Mouse (Mus musculus) C2C12 (cell line): ENCODE measurements at regions not wholly inside any gene's neighbourhood (a gene's known extent, or its start where the extent isn't known, plus 50 kb on each side); places are given as distances from the start of the nearest gene placed in this dataset.

Experiments used
- H3K27me3 ChIP-seq: one replicate; pipeline ENCODE4 v1.6.1; 2011; ENCODE audit not compliant: control insufficient read depth, insufficient read depth, insufficient read length
- H3K36me3 ChIP-seq: one replicate; pipeline ENCODE4 v1.6.1; 2011; ENCODE audit not compliant: control insufficient read depth, insufficient read depth
- H3K4me3 ChIP-seq: one replicate; pipeline ENCODE4 v1.5.1; 2011; ENCODE audit warnings: mild to moderate bottlenecking, control low read depth; ENCODE audit not compliant: poor library complexity, insufficient read depth, severe bottlenecking
- H3K79me2 ChIP-seq: one replicate; pipeline ENCODE4 v1.6.1; 2011; ENCODE audit not compliant: control insufficient read depth, insufficient read depth
- H3K79me3 ChIP-seq: one replicate; pipeline ENCODE4 v1.6.1; 2011; ENCODE audit warnings: low read depth, control low read depth
- H3ac ChIP-seq: one replicate; pipeline ENCODE3; 2011; ENCODE audit warnings: low read depth; ENCODE audit not compliant: control insufficient read depth, insufficient read length
- CEBPB ChIP-seq: IDR thresholded peaks from one replicate; pipeline ENCODE4 v1.6.1; 2011; ENCODE audit warnings: low read depth, mild to moderate bottlenecking, control low read depth, moderate library complexity
- CTCF ChIP-seq: IDR thresholded peaks from one replicate; pipeline ENCODE4 v1.5.1; 2011; ENCODE audit not compliant: control insufficient read depth, insufficient read depth, insufficient read length
- FOSL1 ChIP-seq: IDR thresholded peaks from one replicate; pipeline ENCODE4 v1.8.0; 2011; ENCODE audit warnings: mild to moderate bottlenecking, low read length; ENCODE audit not compliant: poor library complexity, insufficient read depth, severe bottlenecking
- MAX ChIP-seq: IDR thresholded peaks from one replicate; pipeline ENCODE4 v1.6.1; 2011; ENCODE audit warnings: mild to moderate bottlenecking, control low read depth
- MYOD1 ChIP-seq: IDR thresholded peaks from one replicate; pipeline ENCODE4 v1.6.1; 2011; ENCODE audit warnings: low read depth; ENCODE audit not compliant: control insufficient read depth, insufficient read length
- MYOG ChIP-seq: IDR thresholded peaks from one replicate; pipeline ENCODE4 v1.6.1; 2011; ENCODE audit not compliant: control insufficient read depth, insufficient read length; ENCODE audit errors: extremely low read depth
- USF1 ChIP-seq: IDR thresholded peaks from one replicate; pipeline ENCODE4 v1.6.1; 2011; ENCODE audit warnings: low read depth, mild to moderate bottlenecking, control low read depth, moderate library complexity

- no peaks in the 10 kb centered on the region for H3K79me2 ChIP-seq
- H3ac ChIP-seq = no peak overlapping the region
- H3K79me3 ChIP-seq = no peaks in the 10 kb centered on the region
- no peaks in the 10 kb centered on the region for H3K36me3 ChIP-seq
- H3K4me3 ChIP-seq = no peak overlapping the region
- no peak for TF ChIP-seq CTCF
- no peak for TF ChIP-seq MAX
- no peak for TF ChIP-seq USF1
- TF ChIP-seq MYOD1 = no peak
- TF ChIP-seq FOSL1 = no peak
- no peak for TF ChIP-seq CEBPB
- no peak for TF ChIP-seq MYOG
- no peaks in the 10 kb centered on the region for H3K27me3 ChIP-seq
These were observed 110.7 kb upstream of the Auts2 start for GRCm38 (mm10) chr5:132653694-132654300.

GRCm38 (mm10) chr5:132652201-132652600 is 109.1 kb upstream of the Auts2 start:
- H3ac ChIP-seq = no peak overlapping the region
- TF ChIP-seq MAX = no peak
- no peak for TF ChIP-seq FOSL1
- no peak for TF ChIP-seq USF1
- no peak for TF ChIP-seq CEBPB
- no peak for TF ChIP-seq CTCF
- TF ChIP-seq MYOG = no peak
- no peak for TF ChIP-seq MYOD1
- no peaks in the 10 kb centered on the region for H3K79me2 ChIP-seq
- no peaks in the 10 kb centered on the region for H3K36me3 ChIP-seq
- H3K79me3 ChIP-seq = no peaks in the 10 kb centered on the region
- no peak overlapping the region for H3K4me3 ChIP-seq
- no peaks in the 10 kb centered on the region for H3K27me3 ChIP-seq

GRCm38 (mm10) chr5:132649771-132650170 is 106.6 kb upstream of the Auts2 start:
- H3ac ChIP-seq = no peak overlapping the region
- H3K4me3 ChIP-seq = no peak overlapping the region
- no peaks in the 10 kb centered on the region for H3K27me3 ChIP-seq
- H3K36me3 ChIP-seq = no peaks in the 10 kb centered on the region
- no peaks in the 10 kb centered on the region for H3K79me2 ChIP-seq
- H3K79me3 ChIP-seq = no peaks in the 10 kb centered on the region
- no peak for TF ChIP-seq MAX
- no peak for TF ChIP-seq MYOD1
- TF ChIP-seq FOSL1 = no peak
- no peak for TF ChIP-seq USF1
- TF ChIP-seq CTCF = no peak
- TF ChIP-seq MYOG = no peak
- no peak for TF ChIP-seq CEBPB

- TF ChIP-seq CEBPB (no peak), USF1 (no peak), FOSL1 (no peak), MYOG (no peak), MYOD1 (no peak), MAX (no peak), CTCF (no peak)
- Histone ChIP-seq H3ac (no peak overlapping the region), H3K4me3 (no peak overlapping the region), H3K36me3 (no peaks in the 10 kb centered on the region), H3K79me2 (no peaks in the 10 kb centered on the region), H3K27me3 (no peaks in the 10 kb centered on the region), H3K79me3 (no peaks in the 10 kb centered on the region)
These were observed 105.6 kb upstream of the Auts2 start for GRCm38 (mm10) chr5:132648751-132649150.

- Histone ChIP-seq H3K4me3 (no peak overlapping the region), H3K79me3 (no peaks in the 10 kb centered on the region), H3K27me3 (no peaks in the 10 kb centered on the region), H3K36me3 (no peaks in the 10 kb centered on the region), H3K79me2 (no peaks in the 10 kb centered on the region), H3ac (no peak overlapping the region)
- no peak for TF ChIP-seq FOSL1
- TF ChIP-seq MYOD1 = no peak
- no peak for TF ChIP-seq MYOG
- no peak for TF ChIP-seq MAX
- TF ChIP-seq USF1 = no peak
- no peak for TF ChIP-seq CTCF
- TF ChIP-seq CEBPB = no peak
These were observed 101.6 kb upstream of the Auts2 start for GRCm38 (mm10) chr5:132644646-132645172.

- Histone ChIP-seq H3K4me3 (no peak overlapping the region), H3K79me2 (no peaks in the 10 kb centered on the region), H3K79me3 (no peaks in the 10 kb centered on the region), H3ac (no peak overlapping the region), H3K36me3 (no peaks in the 10 kb centered on the region), H3K27me3 (no peaks in the 10 kb centered on the region)
- TF ChIP-seq FOSL1 (no peak), MYOG (no peak), MYOD1 (no peak), CTCF (no peak), USF1 (no peak), MAX (no peak), CEBPB (no peak)
These were observed 100.1 kb upstream of the Auts2 start for GRCm38 (mm10) chr5:132643270-132643669.
